Mouse (Mus musculus) limb, embryonic 15.5 days (tissue): ENCODE measurements around the gene Zer1. TPM values are rescaled to one million over a fixed set of nuclear protein-coding genes. Genes with fewer than 3 reads are reported as not detected.
A peak's percentile ranks its signal among the peaks of the same experiment; 100 is the strongest.
"Not testable (repeated sequence)": the region's sequence is repeated elsewhere in the genome, so short reads cannot be mapped to it uniquely, and the experiment has no call there.

Experiments used
- ATAC-seq: fragments of 200-750 bp; cut with Nextera tagmentation; 2 replicates; pipeline ENCODE4 v1.8.0; 2017; ENCODE audit warnings: low read depth, moderate TSS enrichment; ENCODE audit not compliant: insufficient number of reproducible peaks, low FRiP score, low TSS enrichment
- H3K27ac ChIP-seq: fragments of 300-500 bp; sonication (generic); 2 replicates; pipeline ENCODE4 v1.5.1; 2015; ENCODE audit warnings: moderate library complexity, mild to moderate bottlenecking, inconsistent platforms
- H3K27me3 ChIP-seq: fragments of 300-500 bp; sonication (generic); 2 replicates; pipeline ENCODE4 v1.6.1; 2015; ENCODE audit warnings: inconsistent platforms
- H3K36me3 ChIP-seq: fragments of 300-500 bp; sonication (generic); 2 replicates; pipeline ENCODE4 v1.6.1; 2015; ENCODE audit warnings: inconsistent platforms
- H3K4me1 ChIP-seq: fragments of 300-500 bp; sonication (generic); 2 replicates; pipeline ENCODE4 v1.6.1; 2015; ENCODE audit warnings: inconsistent platforms
- H3K4me2 ChIP-seq: fragments of 300-500 bp; sonication (generic); 2 replicates; pipeline ENCODE4 v1.6.1; 2015; ENCODE audit warnings: mild to moderate bottlenecking, inconsistent platforms
- H3K4me3 ChIP-seq: fragments of 300-500 bp; sonication (generic); 2 replicates; pipeline ENCODE4 v1.5.1; 2015; ENCODE audit warnings: mild to moderate bottlenecking, inconsistent platforms
- H3K9ac ChIP-seq: fragments of 300-500 bp; sonication (generic); 2 replicates; pipeline ENCODE4 v1.6.1; 2015; ENCODE audit warnings: inconsistent platforms
- H3K9me3 ChIP-seq: fragments of 300-500 bp; sonication (generic); 2 replicates; pipeline ENCODE4 v1.6.1; 2016; ENCODE audit warnings: inconsistent platforms
- WGBS: fragments of 180-500 bp; shearing (Covaris S2); methylation state at CpG from one replicate; pipeline ENCODE4 v1.1.7; 2015; 5-methylcytosine and 5-hydroxymethylcytosine counted together
- polyA plus RNA-seq: library from polyadenylated mRNA; unstranded; fragments of >200 nt; fragmentation: Nextera tagmentation; extraction: Ambion mirVana; gene quantifications from 2 replicates; pipeline ENCODE4 v1.2.1, GENCODE M21; 2015

Gene Zer1
- polyA plus RNA-seq, 1 experiment from 2014 or later, result 8.6 TPM

DNA sequence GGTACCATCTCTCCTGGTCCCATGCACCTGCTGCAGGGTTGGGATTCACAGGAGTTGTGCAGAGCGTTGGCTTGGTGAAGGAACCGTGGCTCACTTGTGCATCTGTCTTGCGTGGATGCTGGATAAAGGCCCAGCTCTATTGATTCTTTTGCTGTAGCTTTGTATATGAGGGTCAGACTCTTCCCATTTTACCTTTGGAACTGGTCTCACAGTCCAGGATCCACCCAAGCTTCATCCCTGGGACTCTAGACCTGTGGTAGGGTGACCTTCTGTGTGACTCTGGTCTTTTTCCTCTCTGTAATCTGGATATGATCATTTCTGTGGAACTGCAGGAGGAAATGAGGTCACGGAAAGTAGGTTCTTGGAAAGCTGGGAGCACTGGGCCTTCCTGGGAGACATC lies 20.1 kb upstream of the Zer1 start:
- peaks cover 91% of the 10 kb centered on the region for H3K36me3 ChIP-seq
- H3K4me2 ChIP-seq, result no peak overlapping the region
- H3K27ac ChIP-seq, result no peak overlapping the region
- ATAC-seq, result no peak
- H3K4me1 ChIP-seq, result no peaks in the 10 kb centered on the region
- 95% methylated on average over 4 of the region's 4 CpGs for WGBS
- H3K4me3 ChIP-seq, result no peak overlapping the region
- no peaks in the 10 kb centered on the region for H3K27me3 ChIP-seq
- no peaks in the 10 kb centered on the region for H3K9me3 ChIP-seq
- H3K9ac ChIP-seq, result no peak overlapping the region

DNA sequence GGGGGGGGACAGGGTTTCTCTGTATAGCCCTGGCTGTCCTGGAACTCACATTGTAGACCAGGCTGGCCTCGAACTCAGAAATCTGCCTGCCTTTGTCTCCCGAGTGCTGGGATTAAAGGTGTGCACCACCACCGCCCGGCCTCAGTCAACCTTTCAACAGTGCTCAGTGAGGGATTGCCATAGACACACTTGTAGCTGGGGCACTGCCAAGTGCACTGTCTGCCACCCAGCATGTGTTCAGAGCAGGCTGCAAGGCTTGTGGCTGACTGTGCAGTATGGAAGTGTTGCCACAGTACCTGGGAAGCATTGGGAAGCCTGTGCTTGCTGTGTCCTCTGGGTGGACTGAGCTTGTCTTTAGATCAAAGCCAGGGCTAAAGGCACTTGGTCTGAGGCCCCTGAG lies 15.6 kb upstream of the Zer1 start:
- not testable (repeated sequence) for ATAC-seq, H3K4me3 ChIP-seq, H3K9ac ChIP-seq, H3K9me3 ChIP-seq, H3K4me1 ChIP-seq, H3K4me2 ChIP-seq, H3K27ac ChIP-seq, H3K27me3 ChIP-seq
- WGBS, result 94% methylated on average over 4 of the region's 4 CpGs
- peaks cover 88% of the 10 kb centered on the region for H3K36me3 ChIP-seq

DNA sequence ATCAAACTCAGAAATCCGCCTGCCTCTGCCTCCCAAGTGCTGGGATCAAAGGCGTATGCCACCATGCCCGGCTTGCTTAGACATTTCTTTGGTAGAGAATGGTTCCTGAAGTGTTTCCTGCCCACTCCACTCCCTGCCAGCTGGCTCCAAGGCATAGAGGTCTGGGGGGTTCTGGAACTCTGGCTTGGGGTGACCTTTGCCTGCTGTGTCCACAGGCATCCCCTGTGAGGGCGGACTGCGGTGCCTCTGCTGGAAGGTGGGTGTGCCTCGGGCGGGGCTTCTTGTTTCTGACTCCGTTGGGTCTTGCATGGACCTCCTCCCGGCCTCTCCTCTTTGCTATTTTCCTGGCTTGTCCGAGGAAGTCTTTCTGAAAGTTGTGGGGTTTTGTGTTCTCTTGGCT lies 12.1 kb upstream of the Zer1 start:
- Histone ChIP-seq H3K9ac (no peak overlapping the region), H3K4me1 (peaks cover 26% of the 10 kb centered on the region), H3K27me3 (no peaks in the 10 kb centered on the region), H3K4me3 (no peak overlapping the region), H3K4me2 (no peak overlapping the region), H3K9me3 (no peaks in the 10 kb centered on the region), H3K36me3 (peaks cover 53% of the 10 kb centered on the region), H3K27ac (no peak overlapping the region)
- ATAC-seq, result no peak
- 84% methylated on average over 10 of the region's 10 CpGs for WGBS

DNA sequence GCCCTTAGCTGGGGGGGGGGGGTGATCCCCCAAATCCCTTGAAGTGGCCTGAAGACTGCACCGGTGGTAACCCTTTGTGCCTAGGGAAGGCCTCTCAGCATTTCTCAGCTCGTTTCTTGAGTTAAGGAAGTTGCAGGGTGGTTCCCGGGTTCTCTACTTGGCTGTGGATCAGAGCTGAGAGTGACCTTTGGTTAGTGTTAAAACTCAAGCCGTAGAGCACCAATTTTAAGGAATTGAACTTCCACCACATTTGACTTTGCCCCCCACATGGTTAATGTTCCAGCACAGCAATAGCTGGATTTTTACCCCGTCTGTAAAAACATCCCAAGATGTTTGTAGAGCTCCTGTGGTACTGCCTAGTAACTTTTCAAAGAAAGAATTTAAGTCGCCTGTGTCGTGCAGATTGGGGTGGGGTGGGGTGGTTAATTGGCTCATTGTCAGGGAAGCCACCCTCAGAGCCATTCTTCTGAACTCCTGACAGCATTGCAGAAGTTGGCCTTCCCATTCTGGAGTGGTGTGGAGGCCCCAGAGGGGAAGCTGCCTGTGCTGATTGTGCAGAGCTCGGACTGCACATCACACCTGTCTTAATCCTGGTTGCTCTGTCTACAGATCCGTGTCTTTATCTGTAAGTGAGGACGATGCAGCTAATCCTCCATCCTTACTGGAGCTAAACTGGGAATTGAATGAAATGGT lies 10.7 kb upstream of the Zer1 start:
- H3K9me3 ChIP-seq, result no peaks in the 10 kb centered on the region
- H3K9ac ChIP-seq, result peak overlapping the region; percentile 86; the same call in 1 of the 2 replicates
- peaks cover 39% of the 10 kb centered on the region for H3K36me3 ChIP-seq
- H3K4me1 ChIP-seq, result peaks cover 26% of the 10 kb centered on the region
- no peak for ATAC-seq
- peak overlapping the region; percentile 80 for H3K4me2 ChIP-seq
- 0 out of 2 replicates have a peak overlapping the region, but pooled peaks have one; percentile 88 for H3K27ac ChIP-seq
- H3K27me3 ChIP-seq, result no peaks in the 10 kb centered on the region
- WGBS, result 62% methylated on average over 10 of the region's 10 CpGs
- H3K4me3 ChIP-seq, result peak overlapping the region; percentile 94

DNA sequence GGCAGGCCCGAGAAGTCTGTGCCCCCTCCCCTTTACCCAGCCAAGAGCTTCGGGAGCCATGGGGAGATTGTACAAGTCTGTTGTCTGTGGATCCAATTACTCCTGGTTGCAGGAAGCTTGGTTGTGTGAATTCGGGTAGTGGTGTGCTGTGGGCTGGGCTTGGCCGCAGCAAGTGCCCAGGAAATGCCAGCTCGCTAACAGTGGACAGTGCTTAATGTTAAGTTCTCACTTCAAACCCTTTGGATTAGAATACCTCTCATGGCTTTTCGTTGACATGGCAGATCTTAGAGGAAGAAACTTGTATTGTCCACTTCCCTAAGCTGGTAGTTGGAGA lies 10.0 kb upstream of the Zer1 start:
- 24% methylated on average over 6 of the region's 6 CpGs for WGBS
- Histone ChIP-seq H3K4me1 (peaks cover 26% of the 10 kb centered on the region), H3K27ac (peak overlapping the region; percentile 88), H3K36me3 (peaks cover 37% of the 10 kb centered on the region), H3K4me2 (peak overlapping the region; percentile 80), H3K9me3 (no peaks in the 10 kb centered on the region), H3K4me3 (peak overlapping the region; percentile 94), H3K9ac (peak overlapping the region; percentile 86), H3K27me3 (no peaks in the 10 kb centered on the region)
- no peak for ATAC-seq

DNA sequence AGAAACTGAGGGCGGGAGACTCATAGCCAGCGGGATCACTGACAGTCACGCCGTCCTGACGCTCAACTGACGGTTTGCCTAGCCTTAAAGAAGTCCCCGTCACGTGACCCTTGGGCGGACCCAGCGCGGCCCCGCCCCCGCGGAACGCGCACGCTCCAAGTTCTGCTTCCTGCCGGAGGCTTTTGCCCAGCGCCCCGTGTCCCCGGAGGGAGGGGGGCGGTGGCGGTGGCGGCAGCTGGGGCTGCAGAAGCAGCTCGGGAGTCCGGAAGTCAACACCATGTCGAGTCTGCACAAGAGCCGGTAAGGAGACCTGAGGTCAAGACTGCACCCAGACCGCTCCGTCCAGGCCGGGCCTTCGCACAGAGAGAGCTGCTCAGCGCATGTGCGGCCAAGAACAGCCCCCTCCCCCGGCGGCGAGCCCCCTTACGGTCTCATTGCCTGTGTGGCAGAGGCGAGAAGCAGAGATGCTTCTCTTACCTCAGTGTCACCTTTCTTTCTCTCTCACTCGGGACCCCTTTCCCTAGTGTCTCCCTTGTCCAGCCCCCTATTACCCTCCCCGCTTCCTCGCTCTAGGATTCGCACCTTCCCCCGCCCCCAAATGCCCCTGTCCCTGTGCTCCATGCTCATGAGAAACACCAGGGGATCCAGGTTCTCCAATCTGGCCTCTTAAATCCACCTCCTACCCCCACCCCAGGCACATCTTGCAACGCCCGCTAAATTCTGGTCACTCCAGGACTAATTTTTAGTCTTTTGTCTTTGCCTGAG lies 9.4 kb upstream of the Zer1 start, which contains the start of gene Tbc1d13:
TSS of gene Tbc1d13 (plus strand) at position 134 of the 765 bp plus-strand sequence.
- no peaks in the 10 kb centered on the region for H3K27me3 ChIP-seq
- H3K4me3 ChIP-seq, result peak within 1 kb of the TSS; percentile 94
- ATAC-seq, result peak; percentile 91
- peak within 1 kb of the TSS; percentile 88 for H3K27ac ChIP-seq
- no peaks in the 10 kb centered on the region for H3K9me3 ChIP-seq
- H3K36me3 ChIP-seq, result peaks cover 34% of the 10 kb centered on the region
- under 1% methylated on average over 46 of the region's 46 CpGs for WGBS
- peaks cover 26% of the 10 kb centered on the region for H3K4me1 ChIP-seq
- peak within 1 kb of the TSS; percentile 86 for H3K9ac ChIP-seq
- H3K4me2 ChIP-seq, result peak within 1 kb of the TSS; percentile 80

DNA sequence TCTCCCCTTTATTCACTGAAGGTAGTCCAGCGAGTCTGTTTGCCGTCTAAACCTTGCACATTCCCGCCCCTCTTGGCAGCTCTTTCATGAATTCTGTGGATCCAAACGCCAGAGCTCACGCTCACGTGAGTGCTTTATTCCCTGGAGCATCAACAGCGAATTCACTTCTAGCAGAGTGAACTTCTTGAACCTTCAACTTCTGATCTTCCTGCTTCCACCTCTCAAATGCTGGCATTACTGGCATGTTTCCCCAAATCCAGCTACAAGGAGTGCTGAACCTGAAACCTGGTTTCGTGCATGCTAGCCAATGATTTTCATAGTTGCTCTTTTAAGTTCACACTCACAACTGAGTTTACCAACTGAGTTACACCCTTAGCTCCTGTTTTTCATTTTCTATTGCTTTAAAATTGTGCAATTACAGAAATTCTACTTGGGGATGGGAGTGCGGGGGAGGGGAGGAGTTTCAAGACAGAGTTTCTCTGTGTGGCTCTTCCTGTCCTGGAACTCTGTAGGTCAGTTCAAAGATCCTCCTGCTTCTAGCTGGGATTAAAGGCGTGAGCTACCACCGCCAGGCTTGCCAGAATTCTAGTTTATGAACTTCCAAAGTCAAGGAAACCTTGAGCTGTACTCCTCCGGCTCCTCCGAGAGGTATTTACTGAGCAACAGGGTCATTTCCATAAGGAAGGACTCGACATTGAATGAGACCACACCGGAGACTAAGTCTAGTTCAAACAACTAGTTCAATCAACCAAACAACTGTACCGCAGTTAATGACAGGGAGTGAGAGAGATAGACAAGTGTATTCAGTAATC lies 8.6 kb upstream of the Zer1 start:
- 11% methylated on average over 16 of the region's 16 CpGs for WGBS
- H3K4me3 ChIP-seq, result peak overlapping the region; percentile 94
- H3K9ac ChIP-seq, result peak overlapping the region; percentile 86; the same call in 1 of the 2 replicates
- peaks cover 26% of the 10 kb centered on the region for H3K4me1 ChIP-seq
- peak overlapping the region; percentile 88 for H3K27ac ChIP-seq
- H3K4me2 ChIP-seq, result peak overlapping the region; percentile 80
- no peaks in the 10 kb centered on the region for H3K9me3 ChIP-seq
- peaks cover 27% of the 10 kb centered on the region for H3K36me3 ChIP-seq
- no peaks in the 10 kb centered on the region for H3K27me3 ChIP-seq
- ATAC-seq, result peak; percentile 20; the same call in 1 of the 2 replicates

DNA sequence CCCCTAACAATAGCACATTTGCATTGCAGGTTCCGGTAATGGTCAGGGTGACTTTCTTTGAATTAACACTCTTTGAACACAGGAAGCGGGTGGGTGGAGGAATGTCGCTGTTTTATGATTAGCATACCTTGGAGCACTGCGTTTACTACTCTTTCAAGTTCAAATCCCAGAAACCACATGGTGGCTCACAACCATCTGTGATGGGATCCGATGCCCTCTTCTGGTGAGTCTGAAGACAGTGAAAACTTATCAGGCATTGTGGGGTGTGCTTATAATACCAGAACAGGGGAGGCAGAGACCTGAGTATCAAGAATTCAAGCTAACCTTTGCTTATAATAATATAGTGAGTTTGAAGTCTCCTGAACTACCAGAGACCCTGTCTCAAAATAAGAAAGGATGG lies 6.9 kb upstream of the Zer1 start:
- H3K27ac ChIP-seq, H3K4me2 ChIP-seq, H3K36me3 ChIP-seq, ATAC-seq, H3K9me3 ChIP-seq, H3K27me3 ChIP-seq, H3K4me3 ChIP-seq, H3K9ac ChIP-seq: not testable (repeated sequence)
- peaks cover 24% of the 10 kb centered on the region for H3K4me1 ChIP-seq
- WGBS, result 47% methylated on average over 5 of the region's 5 CpGs

DNA sequence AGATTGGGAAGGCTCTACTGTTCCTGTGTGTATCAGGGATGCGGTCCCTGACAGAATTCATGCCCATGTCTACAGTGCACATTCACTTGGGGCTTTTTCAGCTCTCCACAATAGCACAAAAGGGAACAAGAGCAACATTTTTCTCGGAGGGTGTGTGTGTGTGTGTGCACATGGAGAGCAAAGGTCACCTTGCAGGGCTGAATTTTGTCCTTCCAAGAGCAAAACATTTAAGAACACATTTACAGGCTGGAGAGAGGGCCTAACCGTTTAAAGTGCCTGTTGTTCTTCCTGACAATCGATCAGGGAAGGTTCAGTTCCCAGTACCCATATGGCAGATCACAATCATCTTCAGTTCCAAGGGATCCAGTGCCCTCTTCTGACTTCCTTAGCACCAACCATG lies 5.8 kb upstream of the Zer1 start:
- H3K4me2 ChIP-seq, result no peak overlapping the region
- peaks cover 24% of the 10 kb centered on the region for H3K4me1 ChIP-seq
- H3K27me3 ChIP-seq, result no peaks in the 10 kb centered on the region
- H3K9ac ChIP-seq, result no peak overlapping the region
- no peak overlapping the region for H3K4me3 ChIP-seq
- H3K36me3 ChIP-seq, result no peaks in the 10 kb centered on the region
- ATAC-seq, result no peak
- H3K27ac ChIP-seq, result no peak overlapping the region
- H3K9me3 ChIP-seq, result no peaks in the 10 kb centered on the region
- 87% methylated on average over 4 of the region's 4 CpGs for WGBS

DNA sequence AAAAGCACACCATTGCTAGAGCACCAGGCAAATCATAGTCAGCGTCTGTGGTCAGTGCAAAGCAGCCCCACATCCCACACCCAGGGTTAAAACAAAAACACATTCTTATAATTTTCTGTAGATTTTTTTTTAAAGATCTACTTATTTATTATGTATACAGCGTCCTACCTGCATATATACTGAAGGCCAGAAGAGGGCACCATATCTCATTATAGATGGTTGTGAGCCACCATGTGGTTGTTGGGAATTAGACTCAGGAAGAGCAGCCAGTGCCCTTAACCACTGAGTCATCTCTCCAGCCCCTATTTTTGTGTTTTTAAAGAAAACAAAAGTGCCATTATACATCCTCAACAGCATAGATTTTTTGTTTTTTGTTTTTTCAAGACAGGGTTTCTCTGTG lies 4.4 kb upstream of the Zer1 start:
- no peak overlapping the region for H3K4me2 ChIP-seq
- 32% methylated on average over 2 of the region's 2 CpGs for WGBS
- H3K27me3 ChIP-seq, result no peaks in the 10 kb centered on the region
- no peak overlapping the region for H3K4me3 ChIP-seq
- no peak for ATAC-seq
- H3K4me1 ChIP-seq, result peaks cover 21% of the 10 kb centered on the region
- no peak overlapping the region for H3K27ac ChIP-seq
- H3K9ac ChIP-seq, result no peak overlapping the region
- no peaks in the 10 kb centered on the region for H3K36me3 ChIP-seq
- no peaks in the 10 kb centered on the region for H3K9me3 ChIP-seq

DNA sequence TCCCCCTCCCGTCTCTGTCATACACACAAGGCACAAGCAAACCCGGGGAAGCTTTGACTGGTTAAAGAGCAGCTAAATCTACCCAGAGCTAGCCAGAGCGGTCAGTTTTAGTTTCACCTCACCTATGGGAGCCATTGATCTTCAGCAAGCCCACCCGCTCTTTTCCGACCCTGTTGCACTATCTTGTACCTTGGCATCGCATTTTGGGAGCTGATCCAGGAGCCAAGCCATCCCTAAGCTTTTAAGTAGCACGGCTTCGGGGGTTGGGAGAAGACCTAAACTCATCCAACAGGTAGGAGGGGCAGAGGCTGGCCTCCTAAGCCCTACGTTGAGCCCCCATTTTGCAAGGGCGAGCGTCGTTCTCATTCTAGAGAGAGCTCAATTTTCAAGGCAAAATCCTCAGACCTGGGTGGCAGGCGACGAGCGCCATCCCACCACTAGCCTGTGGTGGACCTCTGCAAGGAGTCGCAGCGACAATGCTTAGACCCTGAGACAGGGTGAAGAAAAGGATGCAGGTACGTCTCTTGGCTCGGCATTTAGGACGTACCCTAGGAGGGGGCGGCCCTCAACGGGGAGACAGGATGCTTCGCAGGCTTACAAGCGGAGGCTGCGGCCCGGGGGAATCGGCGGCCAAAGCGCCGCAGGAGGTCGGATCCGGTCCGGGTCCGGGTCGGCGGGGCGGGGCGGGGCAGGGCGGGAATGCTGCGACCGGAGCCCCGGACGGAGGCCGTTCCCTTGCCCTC lies 485 bp downstream of the Zer1 start:
- peaks cover 22% of the 10 kb centered on the region for H3K4me1 ChIP-seq
- H3K4me2 ChIP-seq, result peak overlapping the region; percentile 80
- no peaks in the 10 kb centered on the region for H3K27me3 ChIP-seq
- ATAC-seq, result peak; percentile 66
- peak overlapping the region; percentile 76 for H3K4me3 ChIP-seq
- H3K9me3 ChIP-seq, result no peaks in the 10 kb centered on the region
- H3K9ac ChIP-seq, result peak overlapping the region; percentile 65
- H3K36me3 ChIP-seq, result peaks cover 10% of the 10 kb centered on the region; the same call in 1 of the 2 replicates
- peak overlapping the region; percentile 90 for H3K27ac ChIP-seq
- 1% methylated on average over 44 of the region's 44 CpGs for WGBS
